8 mouse cellular contexts compared by ENCODE assay signal in the genomic region with DNA sequence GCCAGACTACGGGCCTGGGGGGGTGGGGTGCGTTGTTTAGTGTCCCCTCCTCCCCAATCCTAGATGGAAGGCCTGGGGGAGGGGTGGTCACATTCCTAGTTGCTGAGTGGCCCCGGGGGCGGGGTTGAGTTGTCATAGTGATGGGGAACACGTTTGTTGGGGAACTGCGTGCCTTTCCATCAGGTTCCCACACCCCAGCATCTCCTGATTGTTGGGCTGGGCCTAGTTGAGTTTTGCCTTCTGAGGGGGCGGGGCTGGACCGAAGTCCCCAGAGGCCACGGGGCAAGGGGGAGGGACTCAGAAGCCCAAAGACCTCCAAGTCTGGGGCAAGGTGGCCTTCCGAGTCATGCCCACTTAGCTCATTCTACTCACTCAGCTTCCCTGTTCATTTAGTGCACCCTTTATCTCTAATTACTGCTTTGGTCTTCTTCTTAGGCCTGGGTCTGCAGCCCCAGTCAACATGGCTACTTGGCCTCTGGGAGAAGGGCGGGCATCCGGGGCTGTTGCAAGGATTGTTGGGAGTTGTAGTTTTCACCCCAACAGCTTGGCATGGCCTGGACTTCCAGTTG. TPM values are rescaled to one million over a fixed set of nuclear protein-coding genes. Genes with fewer than 3 reads are reported as not detected.
DNase-seq lines count a peak whose midpoint lies in the region; ATAC-seq and TF ChIP-seq lines count a peak whose summit lies in the region.

No protein-coding gene starts in this region.

- H3K9me3 ChIP-seq in embryonic facial prominence, embryonic 15.5 days (replicated peaks): no peaks in the 10 kb centered on the region
- H3K9me3 ChIP-seq in heart, embryonic 14.5 days (ENCODE audit: control insufficient read depth, low read length): no peaks in the 10 kb centered on the region
- no peaks in the 10 kb centered on the region for H3K9me3 ChIP-seq in kidney, postnatal 0 days (replicated peaks; ENCODE audit: low read length)
- H3K9me3 ChIP-seq in lung, embryonic 14.5 days (ENCODE audit: low read depth, low read length): no peaks in the 10 kb centered on the region

- no peak for TF ChIP-seq CTCF in kidney, postnatal 0 days (IDR thresholded peaks at IDR 0.05; ENCODE audit: low read depth)
- TF ChIP-seq CTCF in lung, embryonic 14.5 days (IDR thresholded peaks at IDR 0.05; ENCODE audit: low read depth): no peak
- no peak for TF ChIP-seq CTCF in olfactory bulb, adult 2 months (IDR thresholded peaks at IDR 0.05; ENCODE audit: insufficient read depth, low read depth, low read length)

- no peaks in the 10 kb centered on the region for H3K27me3 ChIP-seq in embryonic facial prominence, embryonic 15.5 days
- no peaks in the 10 kb centered on the region for H3K27me3 ChIP-seq in heart, embryonic 14.5 days (ENCODE audit: control insufficient read depth, insufficient read depth, low read length)
- no peaks in the 10 kb centered on the region for H3K27me3 ChIP-seq in kidney, postnatal 0 days (ENCODE audit: insufficient read depth, low read length)
- no peaks in the 10 kb centered on the region for H3K27me3 ChIP-seq in lung, embryonic 14.5 days (ENCODE audit: insufficient read depth, low read length)

- H3K9ac ChIP-seq in embryonic facial prominence, embryonic 15.5 days: no peak overlapping the region
- peak overlapping the region; percentile 68 for H3K9ac ChIP-seq in heart, embryonic 14.5 days (ENCODE audit: low read length)
- peak overlapping the region; percentile 46 for H3K9ac ChIP-seq in kidney, postnatal 0 days (ENCODE audit: low read depth, low read length)
- H3K9ac ChIP-seq in lung, embryonic 14.5 days: peak overlapping the region; percentile 40

- peak; percentile 2; the same call in 1 of the 2 replicates for ATAC-seq in embryonic facial prominence, embryonic 15.5 days (ENCODE audit: insufficient number of reproducible peaks, low FRiP score, low TSS enrichment, low read depth)
- ATAC-seq in heart, embryonic 14.5 days (ENCODE audit: insufficient number of reproducible peaks, insufficient read depth, low FRiP score, low read depth): 0 out of 2 replicates have a peak, but pooled peaks have one; percentile 12
- peak; percentile 57 for ATAC-seq in kidney, postnatal 0 days (replicated peaks; ENCODE audit: low FRiP score, low read depth)
- ATAC-seq in lung, embryonic 14.5 days (ENCODE audit: insufficient read depth): peak; percentile 12

- DNase-seq in CD4-positive helper T cell, adult 2 months (ENCODE audit: low read depth, low spot score): peak; percentile 43
- DNase-seq in adrenal gland, postnatal 14 days: peak; percentile 92
- DNase-seq in kidney, postnatal 0 days (ENCODE audit: low spot score): peak; percentile 96
- DNase-seq in lung, embryonic 14.5 days: peak; percentile 89
- DNase-seq in urinary bladder, postnatal 25 days (ENCODE audit: low spot score): peak; percentile 93

- peak overlapping the region; percentile 51 for H3K4me2 ChIP-seq in embryonic facial prominence, embryonic 15.5 days (replicated peaks)
- H3K4me2 ChIP-seq in heart, embryonic 14.5 days (ENCODE audit: low read length): peak overlapping the region; percentile 74
- H3K4me2 ChIP-seq in kidney, postnatal 0 days (ENCODE audit: low read length): peak overlapping the region; percentile 62
- H3K4me2 ChIP-seq in lung, embryonic 14.5 days: peak overlapping the region; percentile 99

- no peak for TF ChIP-seq POLR2A in olfactory bulb, adult 2 months (IDR thresholded peaks at IDR 0.05; ENCODE audit: insufficient read depth, low read depth, low read length)

- H3K36me3 ChIP-seq in embryonic facial prominence, embryonic 15.5 days: peaks cover 25% of the 10 kb centered on the region
- peaks cover 27% of the 10 kb centered on the region for H3K36me3 ChIP-seq in heart, embryonic 14.5 days (ENCODE audit: control insufficient read depth, insufficient read depth, low read length)
- H3K36me3 ChIP-seq in kidney, postnatal 0 days (ENCODE audit: insufficient read depth, low read length): peaks cover 21% of the 10 kb centered on the region; the same call in 1 of the 2 replicates
- H3K36me3 ChIP-seq in lung, embryonic 14.5 days (ENCODE audit: insufficient read depth): peaks cover 36% of the 10 kb centered on the region

- H3K4me1 ChIP-seq in embryonic facial prominence, embryonic 15.5 days: peaks cover 43% of the 10 kb centered on the region
- H3K4me1 ChIP-seq in heart, embryonic 14.5 days (ENCODE audit: control insufficient read depth in 2 of 2, insufficient read depth in 2 of 2, low read length in 2 of 2): peaks cover 26 to 41% of the 10 kb centered on the region in 2 experiments
- H3K4me1 ChIP-seq in kidney, postnatal 0 days (replicated peaks; ENCODE audit: insufficient read depth, low read length): peaks cover 34% of the 10 kb centered on the region
- H3K4me1 ChIP-seq in lung, embryonic 14.5 days (ENCODE audit: insufficient read depth): peaks cover 37% of the 10 kb centered on the region
- peaks cover 23% of the 10 kb centered on the region for H3K4me1 ChIP-seq in olfactory bulb, adult 2 months (ENCODE audit: control insufficient read depth, insufficient read depth, low read length)

- WGBS in embryonic facial prominence, embryonic 15.5 days: 11% methylated on average over 12 of the region's 12 CpGs
- 6% methylated on average over 12 of the region's 12 CpGs for WGBS in heart, embryonic 14.5 days
- 5% methylated on average over 12 of the region's 12 CpGs for WGBS in kidney, postnatal 0 days
- WGBS in lung, embryonic 14.5 days: 10% methylated on average over 12 of the region's 12 CpGs
- WGBS in olfactory bulb, adult 2 months: 8% methylated on average over 12 of the region's 12 CpGs

- H3K4me3 ChIP-seq in embryonic facial prominence, embryonic 15.5 days (replicated peaks): peak overlapping the region; percentile 32
- H3K4me3 ChIP-seq in heart, embryonic 14.5 days (ENCODE audit: control insufficient read depth in 1 of 2, insufficient read depth in 1 of 2, low read depth in 1 of 2, low read length in 2 of 2): peak overlapping the region; percentile 46 to 47
- peak overlapping the region; percentile 32 for H3K4me3 ChIP-seq in kidney, postnatal 0 days (replicated peaks; ENCODE audit: low read depth, low read length)
- peak overlapping the region; percentile 35 for H3K4me3 ChIP-seq in lung, embryonic 14.5 days (ENCODE audit: low read depth, low read length)
- H3K4me3 ChIP-seq in olfactory bulb, adult 2 months (ENCODE audit: insufficient read depth, low read depth, low read length): peak overlapping the region; percentile 52

- peak overlapping the region; percentile 98 for H3K27ac ChIP-seq in embryonic facial prominence, embryonic 15.5 days (replicated peaks)
- peak overlapping the region; percentile 78 to 88 for H3K27ac ChIP-seq in heart, embryonic 14.5 days (replicated peaks in 1 of 2; ENCODE audit: control insufficient read depth in 1 of 2, insufficient read depth in 1 of 2, low read depth in 2 of 2, low read length in 2 of 2)
- peak overlapping the region; percentile 96 for H3K27ac ChIP-seq in kidney, postnatal 0 days
- H3K27ac ChIP-seq in lung, embryonic 14.5 days (ENCODE audit: low read depth): peak overlapping the region; percentile 67
- peak overlapping the region; percentile 79 for H3K27ac ChIP-seq in olfactory bulb, adult 2 months (ENCODE audit: insufficient read depth, low read depth, low read length)

RNA-seq across cellular contexts. Expression of gene Hdgf, which starts 4.5 kb away (rescaled TPM):
- total RNA-seq in adrenal gland, postnatal 14 days (2021): 169 and 171 TPM in 2 replicates
- polyA plus RNA-seq in embryonic facial prominence, embryonic 15.5 days (2015; fragmentation: Nextera tagmentation; extraction: Ambion mirVana): 240 and 246 TPM in 2 replicates
- 148 and 154 TPM in 2 replicates for polyA plus RNA-seq in heart, embryonic 14.5 days (2014; fragmentation: Nextera tagmentation; extraction: Ambion mirVana)
- polyA plus RNA-seq in kidney, postnatal 0 days (2015; fragmentation: Nextera tagmentation; extraction: Ambion mirVana): 193 and 200 TPM in 2 replicates
- polyA plus RNA-seq in lung, embryonic 14.5 days (2014; fragmentation: Nextera tagmentation; extraction: Ambion mirVana): 287 and 288 TPM in 2 replicates
- 549 TPM in 1 of 2 replicates, not detected in the other for polyA plus RNA-seq in olfactory bulb, adult 2 months (2012; ENCODE audit: insufficient read depth, insufficient read length, low replicate concordance, missing spikeins)

RNA-seq across cellular contexts. Expression of gene Mrpl24, which starts 8.6 kb away (rescaled TPM):
- 115 and 119 TPM in 2 replicates for total RNA-seq in adrenal gland, postnatal 14 days (2021)
- polyA plus RNA-seq in embryonic facial prominence, embryonic 15.5 days (2015; fragmentation: Nextera tagmentation; extraction: Ambion mirVana): 75.4 and 78.9 TPM in 2 replicates
- polyA plus RNA-seq in heart, embryonic 14.5 days (2014; fragmentation: Nextera tagmentation; extraction: Ambion mirVana): 64.1 and 67.9 TPM in 2 replicates
- polyA plus RNA-seq in kidney, postnatal 0 days (2015; fragmentation: Nextera tagmentation; extraction: Ambion mirVana): 87.2 and 88.1 TPM in 2 replicates
- 64.8 and 65.5 TPM in 2 replicates for polyA plus RNA-seq in lung, embryonic 14.5 days (2014; fragmentation: Nextera tagmentation; extraction: Ambion mirVana)
- polyA plus RNA-seq in olfactory bulb, adult 2 months (2012; ENCODE audit: insufficient read depth, insufficient read length, low replicate concordance, missing spikeins): not detected in 2 replicates

RNA-seq across cellular contexts. Expression of gene Isg20l2, which starts 19.5 kb away (rescaled TPM):
- 22.9 and 23.4 TPM in 2 replicates for total RNA-seq in adrenal gland, postnatal 14 days (2021)
- 54.5 and 56.2 TPM in 2 replicates for polyA plus RNA-seq in embryonic facial prominence, embryonic 15.5 days (2015; fragmentation: Nextera tagmentation; extraction: Ambion mirVana)
- 18.5 and 19.3 TPM in 2 replicates for polyA plus RNA-seq in heart, embryonic 14.5 days (2014; fragmentation: Nextera tagmentation; extraction: Ambion mirVana)
- polyA plus RNA-seq in kidney, postnatal 0 days (2015; fragmentation: Nextera tagmentation; extraction: Ambion mirVana): 40.4 and 42.1 TPM in 2 replicates
- polyA plus RNA-seq in lung, embryonic 14.5 days (2014; fragmentation: Nextera tagmentation; extraction: Ambion mirVana): 44.0 and 50.5 TPM in 2 replicates
- polyA plus RNA-seq in olfactory bulb, adult 2 months (2012; ENCODE audit: insufficient read depth, insufficient read length, low replicate concordance, missing spikeins): not detected in 2 replicates

RNA-seq across cellular contexts. Expression of gene Rrnad1, which starts 19.9 kb away (rescaled TPM):
- 13.9 and 15.6 TPM in 2 replicates for total RNA-seq in adrenal gland, postnatal 14 days (2021)
- 19.8 and 22.4 TPM in 2 replicates for polyA plus RNA-seq in embryonic facial prominence, embryonic 15.5 days (2015; fragmentation: Nextera tagmentation; extraction: Ambion mirVana)
- 10.9 and 14.4 TPM in 2 replicates for polyA plus RNA-seq in heart, embryonic 14.5 days (2014; fragmentation: Nextera tagmentation; extraction: Ambion mirVana)
- 12.1 and 12.3 TPM in 2 replicates for polyA plus RNA-seq in kidney, postnatal 0 days (2015; fragmentation: Nextera tagmentation; extraction: Ambion mirVana)
- polyA plus RNA-seq in lung, embryonic 14.5 days (2014; fragmentation: Nextera tagmentation; extraction: Ambion mirVana): 16.4 and 19.6 TPM in 2 replicates
- not detected in 2 replicates for polyA plus RNA-seq in olfactory bulb, adult 2 months (2012; ENCODE audit: insufficient read depth, insufficient read length, low replicate concordance, missing spikeins)

RNA-seq across cellular contexts. Expression of gene Prcc, which starts 25.2 kb away (rescaled TPM):
- total RNA-seq in adrenal gland, postnatal 14 days (2021): 50.0 and 50.4 TPM in 2 replicates
- 16.4 and 16.5 TPM in 2 replicates for polyA plus RNA-seq in embryonic facial prominence, embryonic 15.5 days (2015; fragmentation: Nextera tagmentation; extraction: Ambion mirVana)
- polyA plus RNA-seq in heart, embryonic 14.5 days (2014; fragmentation: Nextera tagmentation; extraction: Ambion mirVana): 10.1 and 11.7 TPM in 2 replicates
- 14.8 and 15.1 TPM in 2 replicates for polyA plus RNA-seq in kidney, postnatal 0 days (2015; fragmentation: Nextera tagmentation; extraction: Ambion mirVana)
- polyA plus RNA-seq in lung, embryonic 14.5 days (2014; fragmentation: Nextera tagmentation; extraction: Ambion mirVana): 13.4 and 14.2 TPM in 2 replicates
- polyA plus RNA-seq in olfactory bulb, adult 2 months (2012; ENCODE audit: insufficient read depth, insufficient read length, low replicate concordance, missing spikeins): not detected in 2 replicates

Comparison
In these comparisons a context has a peak if more than half of its experiments do, and no peak if none do; other contexts are left out.
1. Peak in every context shown above with its lines: DNase-seq, ATAC-seq, H3K4me3 ChIP-seq and H3K27ac ChIP-seq.
2. DNase-seq: peak in every context shown above with its lines; median percentile 96 in kidney, postnatal 0 days; 93 in urinary bladder, postnatal 25 days; 92 in adrenal gland, postnatal 14 days; 89 in lung, embryonic 14.5 days; 43 in CD4-positive helper T cell, adult 2 months.
3. ATAC-seq: peak in every context shown above with its lines; median percentile 57 in kidney, postnatal 0 days; 12 in heart, embryonic 14.5 days; 12 in lung, embryonic 14.5 days; 2 in embryonic facial prominence, embryonic 15.5 days.